Mouse (Mus musculus): Measurements from ENCODE around the gene Isg20l2.

- TF ChIP-seq POLR2A (IDR thresholded peaks at IDR 0.05; ENCODE audit: low read depth, low read length) (no peak), CTCF (conservative IDR thresholded peaks at IDR 0.05; ENCODE audit: insufficient read depth, insufficient read length, low read depth, low read length) (no peak)
Observed at GRCm38 (mm10) chr3:87899776-87900175, 30.3 kb upstream of the Isg20l2 start.
